ENCODE assay signal across 19 mouse cellular contexts in genomic region chr2:14258345-14258850, GRCm38 (mm10). TPM values are rescaled to one million over a fixed set of nuclear protein-coding genes. Genes with fewer than 3 reads are reported as not detected.
A peak's percentile ranks its signal among the peaks of the same experiment; 100 is the strongest.
DNase-seq lines count a peak whose midpoint lies in the region; ATAC-seq and TF ChIP-seq lines count a peak whose summit lies in the region.
"Had no signal": no experiment of that assay in that cellular context is flagged by ENCODE, and none has a peak within 500 bp of the region (broad histone marks: within the 10 kb centered on the region; RNA-seq: fewer than 3 reads in every experiment).

No protein-coding gene starts in this region.

- TF ChIP-seq CTCF in Patski (IDR thresholded peaks at IDR 0.05) = no peak
- no peak for TF ChIP-seq CTCF in lung, adult 2 months (IDR thresholded peaks at IDR 0.05; ENCODE audit: insufficient read depth, low read length)

- no peak overlapping the region for H3K27ac ChIP-seq in kidney, embryonic 15.5 days
- no peak overlapping the region for H3K27ac ChIP-seq in intestine, embryonic 16.5 days (ENCODE audit: low read length)
- no peak overlapping the region for H3K27ac ChIP-seq in stomach, embryonic 15.5 days
- H3K27ac ChIP-seq: embryonic facial prominence, embryonic 10.5 days; forebrain, embryonic 13.5 days; hindbrain, embryonic 10.5 days; hindbrain, embryonic 14.5 days had no signal

- in situ Hi-C loops in Patski (cut with MboI; ENCODE audit: low pct_unique_long_range_greater_than_20kb) = no loop called here

- no peak overlapping the region for H3K4me3 ChIP-seq in kidney, embryonic 15.5 days (replicated peaks)
- no peak overlapping the region for H3K4me3 ChIP-seq in intestine, embryonic 16.5 days (ENCODE audit: low read length)
- H3K4me3 ChIP-seq in stomach, embryonic 15.5 days (replicated peaks) = no peak overlapping the region
- H3K4me3 ChIP-seq in lung, adult 2 months (replicated peaks; ENCODE audit: extremely low read depth, low read depth, low read length) = no peak overlapping the region
- H3K4me3 ChIP-seq: embryonic facial prominence, embryonic 10.5 days; forebrain, embryonic 13.5 days; heart, embryonic 12.5 days; hindbrain, embryonic 10.5 days had no signal

- H3K4me1 ChIP-seq in kidney, embryonic 15.5 days = no peaks in the 10 kb centered on the region
- no peaks in the 10 kb centered on the region for H3K4me1 ChIP-seq in intestine, embryonic 16.5 days (ENCODE audit: control insufficient read depth, insufficient read depth, low read length)
- H3K4me1 ChIP-seq in stomach, embryonic 15.5 days = no peaks in the 10 kb centered on the region
- no peaks in the 10 kb centered on the region for H3K4me1 ChIP-seq in lung, adult 2 months (ENCODE audit: control insufficient read depth, insufficient read depth, low read length)
- H3K4me1 ChIP-seq: embryonic facial prominence, embryonic 10.5 days; forebrain, embryonic 13.5 days; heart, embryonic 12.5 days; hindbrain, embryonic 10.5 days had no signal

- no peak for TF ChIP-seq POLR2A in lung, adult 2 months (IDR thresholded peaks at IDR 0.05; ENCODE audit: borderline replicate concordance, extremely low read depth, low read depth, low read length)

- H3K36me3 ChIP-seq in kidney, embryonic 15.5 days = no peaks in the 10 kb centered on the region
- no peaks in the 10 kb centered on the region for H3K36me3 ChIP-seq in intestine, embryonic 16.5 days (ENCODE audit: control insufficient read depth, insufficient read depth, low read length)
- H3K36me3 ChIP-seq in stomach, embryonic 15.5 days = no peaks in the 10 kb centered on the region
- H3K36me3 ChIP-seq: embryonic facial prominence, embryonic 10.5 days; heart, embryonic 12.5 days; hindbrain, embryonic 10.5 days had no signal

- DNase-seq in kidney, postnatal 4 days = no peak
- no peak for DNase-seq in Patski (ENCODE audit: low read depth, low spot score)
- DNase-seq in left cerebral cortex, adult 18-20 months (ENCODE audit: low spot score in 2 of 2) = no peak
- DNase-seq in lung, adult 2 months = no peak
- no peak for DNase-seq in retina, postnatal 1 day
- DNase-seq: adrenal gland, postnatal 10 days; cerebellum, adult 11-12 months; cerebellum, adult 9-10 months; cerebellum, postnatal 25 days; forebrain, postnatal 0 days; gastrocnemius, postnatal 14 days had no signal

- no peaks in the 10 kb centered on the region for H3K9me3 ChIP-seq in kidney, embryonic 15.5 days (replicated peaks)
- H3K9me3 ChIP-seq in intestine, embryonic 16.5 days (ENCODE audit: control insufficient read depth, low read length) = no peaks in the 10 kb centered on the region
- no peaks in the 10 kb centered on the region for H3K9me3 ChIP-seq in stomach, embryonic 15.5 days
- H3K9me3 ChIP-seq: embryonic facial prominence, embryonic 10.5 days; forebrain, embryonic 13.5 days; heart, embryonic 12.5 days; hindbrain, embryonic 10.5 days had no signal

- H3K27me3 ChIP-seq in kidney, embryonic 15.5 days = no peaks in the 10 kb centered on the region
- H3K27me3 ChIP-seq in Patski = peaks cover 5% of the 10 kb centered on the region
- H3K27me3 ChIP-seq in intestine, embryonic 16.5 days (replicated peaks; ENCODE audit: control insufficient read depth, insufficient read depth, low read length) = no peaks in the 10 kb centered on the region
- H3K27me3 ChIP-seq in stomach, embryonic 15.5 days (replicated peaks) = no peaks in the 10 kb centered on the region
- H3K27me3 ChIP-seq: forebrain, embryonic 13.5 days; heart, embryonic 12.5 days had no signal

- POLR2A ChIA-PET in Patski (lab: Charles Lee) = no interaction called here

- CTCF ChIA-PET in Patski (lab: Charles Lee) = no interaction called here

- H3K9ac ChIP-seq in kidney, embryonic 15.5 days = no peak overlapping the region
- no peak overlapping the region for H3K9ac ChIP-seq in intestine, embryonic 16.5 days (ENCODE audit: low read depth, low read length)
- H3K9ac ChIP-seq in stomach, embryonic 15.5 days = no peak overlapping the region
- H3K9ac ChIP-seq: forebrain, embryonic 13.5 days; forebrain, postnatal 0 days; heart, embryonic 12.5 days; hindbrain, embryonic 14.5 days had no signal

- 0 out of 2 replicates have a peak, but pooled peaks have one; percentile 36 for ATAC-seq in kidney, embryonic 15.5 days (replicated peaks; ENCODE audit: low FRiP score)
- ATAC-seq in Patski = peak; percentile 96
- peak; percentile 99 for ATAC-seq in intestine, embryonic 16.5 days
- ATAC-seq in stomach, embryonic 15.5 days (ENCODE audit: insufficient read depth, low FRiP score, low read depth) = peak; percentile 68
- ATAC-seq: forebrain, embryonic 13.5 days; forebrain, postnatal 0 days had no signal

- H3K4me2 ChIP-seq in kidney, embryonic 15.5 days = no peak overlapping the region
- H3K4me2 ChIP-seq in intestine, embryonic 16.5 days (ENCODE audit: low read depth, low read length) = no peak overlapping the region
- no peak overlapping the region for H3K4me2 ChIP-seq in stomach, embryonic 15.5 days
- H3K4me2 ChIP-seq: forebrain, embryonic 13.5 days; heart, embryonic 12.5 days; hindbrain, embryonic 14.5 days had no signal

RNA-seq across cellular contexts. Expression of gene Mrc1, which starts 29.2 kb away (rescaled TPM):
- 5.0 and 5.3 TPM in 2 replicates for polyA plus RNA-seq in kidney, embryonic 15.5 days (2015; fragmentation: Nextera tagmentation; extraction: Ambion mirVana)
- polyA plus RNA-seq in Patski (2021) = 0.05 TPM
- 4.6 and 5.1 TPM in 2 replicates for polyA plus RNA-seq in intestine, embryonic 16.5 days (2015; fragmentation: Nextera tagmentation; extraction: Ambion mirVana)
- 8.6 and 9.4 TPM in 2 replicates for polyA plus RNA-seq in stomach, embryonic 15.5 days (2015; fragmentation: Nextera tagmentation; extraction: Ambion mirVana)
- total RNA-seq in left cerebral cortex, adult 18-20 months (2021) = 1 to 10 TPM; 4.8 to 5.2 TPM
- 5.0 and 9.6 TPM in 2 replicates for polyA plus RNA-seq in lung, adult 2 months (2012; rRNA removed)

Comparison
In these comparisons a context has a peak if more than half of its experiments do, and no peak if none do; other contexts are left out.
1. ATAC-seq: peak in every context shown above with its lines; median percentile 99 in intestine, embryonic 16.5 days; 96 in Patski; 68 in stomach, embryonic 15.5 days; 36 in kidney, embryonic 15.5 days.